In the genomic region with DNA sequence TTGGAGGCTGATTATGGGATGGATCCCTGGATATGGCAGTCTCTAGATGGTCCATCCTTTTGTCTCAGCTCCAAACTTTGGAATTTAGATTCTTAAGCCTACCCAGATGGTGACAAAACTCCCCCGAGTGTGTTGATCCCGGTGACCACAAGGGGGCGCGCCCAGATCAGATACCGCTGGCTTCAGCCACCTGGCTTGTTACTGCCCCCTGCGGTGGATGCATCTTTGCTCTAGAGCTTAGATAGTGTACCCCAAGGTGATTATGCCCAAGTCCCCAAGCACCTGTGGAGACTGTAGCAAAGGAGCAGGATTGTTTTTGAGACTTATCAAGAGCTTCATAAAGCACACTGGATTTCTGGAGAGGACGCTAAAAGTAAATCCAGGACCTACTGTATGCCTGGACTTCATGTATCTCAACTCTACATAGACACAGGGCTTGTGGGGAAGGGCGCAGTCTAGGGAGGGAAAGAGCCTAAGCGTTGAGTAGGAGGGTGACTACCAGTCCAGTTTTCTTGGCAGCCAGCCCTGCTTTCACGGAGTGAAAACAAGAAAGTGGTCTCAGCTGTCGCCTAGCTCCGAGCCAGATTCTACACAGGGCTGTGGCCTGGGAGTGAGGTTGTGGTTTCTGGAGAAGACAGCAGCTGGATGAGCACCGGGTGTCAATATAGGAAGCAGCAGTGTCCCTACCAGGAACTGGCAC, we compare ENCODE assay signal across 8 mouse cellular contexts. TPM values are rescaled to one million over a fixed set of nuclear protein-coding genes. Genes with fewer than 3 reads are reported as not detected.
DNase-seq lines count a peak whose midpoint lies in the region.

No protein-coding gene starts in this region.

- H3K36me3 ChIP-seq in forebrain, embryonic 10.5 days (replicated peaks), result no peaks in the 10 kb centered on the region

- DNase-seq in MEL-GATA-1-ER (ENCODE audit: extremely low read depth, low read depth), result peak; percentile 18
- peak; percentile 74 for DNase-seq in c-Kit-positive CD71-negative TER-119-negative erythroid progenitor cells, embryonic 14.5 days (ENCODE audit: low read depth)
- peak; percentile 83 for DNase-seq in forebrain, embryonic 10.5 days (ENCODE audit: extremely low spot score, low spot score)
- DNase-seq in heart, postnatal 36 days, result peak; percentile 76 to 88
- DNase-seq in layer of hippocampus, adult 9-10 months (ENCODE audit: low spot score), result peak; percentile 49
- DNase-seq in lung, postnatal 36 days, result peak; percentile 87
- peak; percentile 91 for DNase-seq in right cerebral cortex, postnatal 14 days
- DNase-seq in urinary bladder, postnatal 36 days (ENCODE audit: low spot score in 2 of 2), result peak; percentile 60 to 79

- 37% methylated on average over 13 of the region's 13 CpGs for WGBS in forebrain, embryonic 10.5 days

- H3K27me3 ChIP-seq in forebrain, embryonic 10.5 days (ENCODE audit: poor library complexity, severe bottlenecking), result peaks cover 6% of the 10 kb centered on the region

- H3K9me3 ChIP-seq in forebrain, embryonic 10.5 days, result no peaks in the 10 kb centered on the region

- no peak overlapping the region for H3K4me3 ChIP-seq in forebrain, embryonic 10.5 days

- peaks cover 16% of the 10 kb centered on the region for H3K4me1 ChIP-seq in forebrain, embryonic 10.5 days

- H3K27ac ChIP-seq in forebrain, embryonic 10.5 days, result no peak overlapping the region

- intact Hi-C loops in heart, postnatal 36 days (cut with DNase I), result loop anchor here (1.0 to 5.0 kb wide), 4 partner anchors 173 to 382 kb away; no protein-coding TSS in a partner anchor

RNA-seq across cellular contexts. Expression of a gene that starts 24.6 kb away (rescaled TPM):
- 0.06 and 0.07 TPM in 2 replicates for polyA plus RNA-seq in forebrain, embryonic 10.5 days (2016; fragmentation: Nextera tagmentation; extraction: Ambion mirVana)
- total RNA-seq in heart, postnatal 36 days (2021), result not detected

Comparison
In these comparisons a context has a peak if more than half of its experiments do, and no peak if none do; other contexts are left out.
1. DNase-seq: peak in every context shown above with its lines; median percentile 91 in right cerebral cortex, postnatal 14 days; 87 in lung, postnatal 36 days; 83 in forebrain, embryonic 10.5 days; 82 in heart, postnatal 36 days; 74 in c-Kit-positive CD71-negative TER-119-negative erythroid progenitor cells, embryonic 14.5 days; 70 in urinary bladder, postnatal 36 days; 49 in layer of hippocampus, adult 9-10 months; 18 in MEL-GATA-1-ER.